Mouse (Mus musculus) liver, postnatal 0 days (tissue): ENCODE measurements around the gene Siva1.

Source experiments
- CTCF ChIP-seq: sonication (generic); IDR thresholded peaks from 2 replicates; pipeline ENCODE4 v1.5.1; 2016; ENCODE audit warnings: antibody characterized with exemption, low read depth
- EP300 ChIP-seq: IDR thresholded peaks from 2 replicates; pipeline ENCODE4 v1.6.1; 2016; ENCODE audit warnings: antibody characterized with exemption, low read depth, mild to moderate bottlenecking

DNA sequence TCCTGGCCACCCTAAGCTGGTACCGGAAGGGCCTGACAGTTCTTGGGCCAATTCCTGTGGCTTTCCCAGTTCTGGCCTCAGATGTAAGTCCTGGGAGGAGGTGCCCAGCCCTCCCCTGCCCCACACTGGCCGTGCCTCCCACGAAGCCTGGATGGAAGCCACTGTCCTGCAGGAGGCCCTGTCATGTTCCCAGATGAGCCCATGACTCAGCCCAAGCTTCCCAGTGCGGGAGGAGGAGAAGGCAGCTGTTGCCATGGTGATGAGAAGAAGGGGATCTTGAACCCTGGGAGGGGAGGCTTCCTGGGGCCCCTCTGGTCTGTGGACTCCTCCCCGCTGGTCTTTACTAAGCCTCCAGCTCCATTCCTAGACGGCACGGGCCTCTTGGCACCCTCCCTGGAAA is 38.9 kb downstream of the Siva1 start:
- TF ChIP-seq EP300 (no peak), CTCF (no peak)
